ENCODE assay signal across 14 mouse cellular contexts in genomic region chr15:84640722-84641121, GRCm38 (mm10). TPM values are rescaled to one million over a fixed set of nuclear protein-coding genes. Genes with fewer than 3 reads are reported as not detected.
DNase-seq lines count a peak whose midpoint lies in the region; ATAC-seq lines count a peak whose summit lies in the region.
"Had no signal": no experiment of that assay in that cellular context is flagged by ENCODE, and none has a peak within 500 bp of the region (broad histone marks: within the 10 kb centered on the region; RNA-seq: fewer than 3 reads in every experiment).

No protein-coding gene starts in this region.

- no peak for ATAC-seq in cerebellum, adult (ENCODE audit: insufficient number of reproducible peaks, low FRiP score, low TSS enrichment)
- ATAC-seq in frontal cortex, adult (ENCODE audit: low TSS enrichment), result no peak
- ATAC-seq: intestine, postnatal 0 days had no signal

- peak; percentile 45 to 69 for DNase-seq in cerebellum, postnatal 14 days
- DNase-seq in layer of hippocampus, adult 11-12 months (ENCODE audit: low spot score), result peak; percentile 36
- DNase-seq in layer of hippocampus, adult 8-10 months (ENCODE audit: low spot score in 2 of 2), result no peak
- peak; percentile 37 for DNase-seq in testis, postnatal 10 days (ENCODE audit: low spot score)
- no peak for DNase-seq in testis, postnatal 14 days (ENCODE audit: low spot score)
- DNase-seq in embryo, embryonic 11 days, result no peak
- DNase-seq: adrenal gland, adult 2 months; B cell, adult 2 months; kidney, postnatal 10 days; lung, postnatal 36 days; midbrain, embryonic 14.5 days had no signal

RNA-seq across cellular contexts. Expression of gene Prr5, which starts 28.7 kb away (rescaled TPM):
- total RNA-seq in layer of hippocampus, adult 8-10 months (2022), result 10 to 100 TPM; 11.0 to 14.2 (median 13.6) TPM

Comparison
In these comparisons a context has a peak if more than half of its experiments do, and no peak if none do; other contexts are left out.
1. DNase-seq: peak in cerebellum, postnatal 14 days (2 of 2), layer of hippocampus, adult 11-12 months (single experiment) and testis, postnatal 10 days (single experiment); none in layer of hippocampus, adult 8-10 months (0 of 2), testis, postnatal 14 days (single experiment) and embryo, embryonic 11 days (single experiment).